Mouse (Mus musculus): ENCODE data around the gene Acadl. TPM values are rescaled to one million over a fixed set of nuclear protein-coding genes. Genes with fewer than 3 reads are reported as not detected.

The Acadl gene
- total RNA-seq, 2 experiments from 2014 or later = 1,366 to 1,415 TPM

DNA sequence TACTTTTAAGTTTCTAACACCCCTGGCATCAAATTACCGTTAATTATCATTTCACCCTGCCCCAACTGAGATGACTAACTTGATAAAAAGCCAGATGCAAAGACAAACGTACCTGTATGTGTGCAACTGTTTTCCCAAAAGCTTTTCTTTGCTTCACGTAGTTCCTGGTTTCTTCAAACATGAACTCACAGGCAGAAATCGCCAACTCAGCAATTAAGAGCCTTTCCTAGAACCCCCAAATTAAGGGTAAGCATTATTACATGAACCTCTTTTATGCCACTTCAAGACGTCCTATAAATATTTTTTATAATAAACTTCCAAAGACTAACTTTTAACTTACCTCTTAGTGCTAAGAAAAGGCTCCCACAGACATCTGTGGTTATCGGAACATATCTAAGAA lies 21.6 kb downstream of the Acadl start:
- DNase-seq = no peak
- intact Hi-C loops (cut with DNase I) = loop anchor here (10.0 kb wide), 1 partner anchor 53 kb away; no protein-coding TSS in a partner anchor

DNA sequence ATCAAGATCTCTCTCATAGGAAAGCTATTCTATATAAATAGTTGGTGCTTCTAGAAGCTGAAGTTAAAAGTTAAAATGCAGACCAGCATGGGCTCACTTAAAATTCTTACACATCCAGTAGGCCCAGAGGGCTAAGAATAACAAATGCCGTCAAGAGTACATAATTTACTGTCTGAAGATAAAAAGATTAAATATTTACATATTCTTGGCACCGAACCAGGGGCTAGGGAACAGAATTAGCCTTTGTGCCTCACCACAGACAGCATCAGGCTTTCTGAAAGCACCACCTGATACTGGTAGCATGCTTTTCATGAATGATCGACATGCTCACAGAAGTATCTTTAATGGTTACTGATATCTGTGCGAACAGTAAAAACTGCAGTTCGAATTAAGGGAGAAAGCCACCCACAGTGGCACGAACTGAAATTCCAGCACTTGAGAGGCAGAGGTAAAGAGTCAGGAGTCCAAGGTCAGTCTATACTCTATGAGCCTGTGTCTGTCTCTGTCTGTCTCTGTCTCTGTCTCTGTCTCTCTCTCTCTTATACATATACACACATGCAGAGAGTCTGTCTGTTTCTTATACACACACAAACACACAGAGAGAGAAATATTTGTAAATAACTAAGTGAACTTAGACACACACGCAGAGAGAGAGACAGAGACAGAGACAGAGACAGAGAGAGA lies 23.2 kb downstream of the Acadl start:
- intact Hi-C loops (cut with DNase I) = loop anchor here (5.0 to 10.0 kb wide), 3 partner anchors 55 to 1558 kb away; partner anchors contain the start of gene Pth2r
- no peak for DNase-seq

DNA sequence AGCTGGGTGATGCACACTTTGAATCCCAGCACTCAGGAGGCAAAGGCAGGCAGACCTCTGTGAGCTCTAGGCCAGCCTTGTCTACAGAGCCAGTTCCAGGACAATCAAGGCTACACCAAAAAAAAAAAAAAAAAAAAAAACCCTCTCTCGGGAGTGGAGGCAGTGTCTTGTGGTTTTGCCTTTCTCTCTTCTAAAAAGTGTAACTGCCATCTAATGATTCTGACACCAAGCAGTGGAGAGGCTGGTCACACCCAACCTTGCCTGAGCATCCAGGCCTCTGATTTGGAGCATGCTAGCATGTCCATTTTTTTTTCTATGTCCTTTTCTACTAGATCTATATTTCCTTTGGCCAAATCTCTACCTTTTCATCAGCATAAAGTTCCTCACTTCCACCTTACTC lies 23.9 kb downstream of the Acadl start:
- intact Hi-C loops (cut with DNase I) = loop anchor here (5.0 to 10.0 kb wide), 2 partner anchors 734 to 1557 kb away; partner anchors contain the start of gene Pth2r

DNA sequence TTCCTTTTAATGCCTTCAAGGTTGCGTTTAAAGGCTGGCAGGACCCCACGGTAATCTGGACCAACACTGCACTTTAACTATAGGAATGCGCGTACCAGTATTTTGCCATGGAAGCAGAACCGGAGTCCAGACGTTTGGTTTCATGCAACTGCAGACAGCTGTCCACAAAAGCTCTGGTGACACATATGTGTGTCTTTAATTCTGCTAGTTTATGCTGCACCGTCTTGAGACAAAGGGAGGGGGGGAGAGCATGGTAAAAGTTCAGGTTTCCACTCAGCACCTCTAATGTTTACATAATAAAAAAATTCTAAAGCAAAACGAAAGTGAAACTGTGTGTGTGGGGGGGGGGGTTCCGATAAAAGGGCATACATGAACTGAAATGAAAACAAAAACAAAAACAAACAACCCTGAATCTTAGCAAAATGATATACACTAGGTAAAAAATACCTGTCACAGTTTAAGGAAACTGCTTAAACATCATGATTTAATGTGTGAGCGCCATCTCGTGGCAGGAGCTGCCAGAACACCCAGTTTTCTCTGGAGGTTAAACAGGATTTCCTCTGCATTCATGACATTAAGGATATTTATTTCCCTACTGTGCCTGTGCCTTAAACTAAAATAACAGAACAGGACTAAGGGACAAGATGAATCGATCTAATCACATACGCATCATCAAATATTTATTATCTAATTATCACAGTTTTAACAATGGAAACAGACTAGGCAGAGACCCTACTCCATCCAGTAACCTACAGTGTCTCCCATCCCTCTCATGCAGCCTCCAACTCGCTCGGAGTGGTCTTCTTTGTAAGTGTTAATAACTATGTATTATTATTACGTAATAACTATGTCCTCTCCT lies 24.7 kb downstream of the Acadl start:
- DNase-seq = peak; percentile 77 to 85
- intact Hi-C loops (cut with DNase I) = loop anchor here (5.0 to 10.0 kb wide), 2 partner anchors 734 to 1556 kb away; partner anchors contain the start of gene Pth2r

More for the DNA sequence above, 23.9 kb downstream of the Acadl start:
- no peak for DNase-seq

DNA sequence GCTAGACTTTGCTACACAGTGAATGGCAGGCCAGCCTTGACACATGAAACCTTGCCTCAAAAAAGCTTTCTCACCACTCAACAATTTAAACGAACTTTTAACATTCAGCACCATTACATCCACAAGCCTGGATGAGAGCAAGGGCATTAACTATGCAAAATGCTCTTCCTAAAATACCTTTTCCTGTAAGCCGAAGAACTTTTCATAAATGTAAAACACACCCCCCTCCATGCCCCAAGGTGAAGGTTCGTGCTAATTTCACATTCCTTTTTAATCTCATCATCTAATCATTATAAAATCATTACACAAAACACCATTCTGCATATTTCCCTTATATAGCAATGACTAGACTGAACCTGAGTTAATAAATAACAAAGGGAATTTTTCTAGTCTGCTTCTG lies 25.9 kb downstream of the Acadl start:
- intact Hi-C loops (cut with DNase I) = loop anchor here (5.0 to 10.0 kb wide), 2 partner anchors 732 to 1555 kb away; partner anchors contain the start of gene Pth2r

DNA sequence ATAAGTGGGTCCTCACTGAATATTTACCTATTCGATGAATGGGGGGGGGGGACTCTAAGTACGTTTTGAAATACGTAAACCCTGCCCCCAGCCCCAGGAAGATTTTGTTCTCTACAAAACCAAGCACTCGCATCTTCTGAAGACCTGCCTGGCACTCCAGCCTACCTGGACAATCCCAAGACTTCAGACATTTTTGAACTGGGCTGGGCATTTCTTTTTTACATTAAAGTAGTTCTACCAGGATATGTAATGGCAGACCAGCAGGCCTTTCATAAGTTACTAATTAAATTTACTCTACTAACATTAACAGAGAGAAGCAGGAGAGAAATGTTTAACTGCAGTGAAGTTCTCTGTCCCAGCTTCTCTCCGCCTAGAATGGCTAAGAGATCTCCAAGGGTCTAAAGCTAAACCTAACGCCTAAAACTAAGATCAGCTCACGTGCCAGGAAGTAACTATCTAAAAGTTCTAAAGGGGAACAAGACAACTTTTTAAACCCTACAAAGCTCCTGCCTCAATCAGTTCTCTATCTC lies 30.4 kb downstream of the Acadl start:
- DNase-seq = no peak
- intact Hi-C loops (cut with DNase I) = loop anchor here (10.0 kb wide), 1 partner anchor 728 kb away; no protein-coding TSS in a partner anchor

More for the DNA sequence above, 25.9 kb downstream of the Acadl start:
- no peak for DNase-seq

DNA sequence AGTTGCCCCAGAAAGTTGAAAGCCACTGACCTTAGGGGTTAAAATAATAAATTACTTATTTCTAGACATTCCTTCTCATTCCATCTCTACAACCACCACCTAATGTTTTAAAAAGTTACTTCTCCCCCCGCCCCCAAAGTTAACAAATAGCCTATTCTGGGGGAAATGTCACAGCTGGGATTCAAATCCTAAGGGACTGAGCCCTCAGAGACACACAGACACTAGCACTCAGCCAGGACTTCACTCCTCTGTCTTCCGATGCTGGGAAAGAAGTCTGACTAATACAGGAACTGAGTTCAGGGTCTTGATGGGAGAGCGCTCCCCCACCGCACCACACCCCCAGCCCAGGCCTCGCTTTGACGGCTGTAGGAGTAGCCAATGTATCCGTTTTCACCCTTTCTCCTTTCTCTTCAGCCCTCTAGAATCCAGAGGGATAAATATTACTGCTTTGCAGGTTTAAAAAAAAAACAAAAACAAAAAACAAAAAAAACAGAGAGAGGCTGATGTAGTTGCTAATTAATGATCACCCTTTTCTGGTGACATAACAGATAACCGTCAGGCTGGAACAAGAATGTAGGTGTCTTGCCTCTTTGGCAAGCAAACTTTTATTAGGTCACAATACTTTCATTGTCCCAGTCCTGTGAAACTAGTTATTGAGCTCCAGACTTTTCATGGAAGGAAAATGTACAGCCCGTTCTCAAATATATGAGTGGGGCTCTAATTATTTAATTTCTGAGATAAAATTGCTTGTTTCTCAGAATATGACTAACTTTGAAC lies 31.1 kb downstream of the Acadl start:
- DNase-seq = no peak
- intact Hi-C loops (cut with DNase I) = loop anchor here (10.0 kb wide), 1 partner anchor 727 kb away; no protein-coding TSS in a partner anchor

DNA sequence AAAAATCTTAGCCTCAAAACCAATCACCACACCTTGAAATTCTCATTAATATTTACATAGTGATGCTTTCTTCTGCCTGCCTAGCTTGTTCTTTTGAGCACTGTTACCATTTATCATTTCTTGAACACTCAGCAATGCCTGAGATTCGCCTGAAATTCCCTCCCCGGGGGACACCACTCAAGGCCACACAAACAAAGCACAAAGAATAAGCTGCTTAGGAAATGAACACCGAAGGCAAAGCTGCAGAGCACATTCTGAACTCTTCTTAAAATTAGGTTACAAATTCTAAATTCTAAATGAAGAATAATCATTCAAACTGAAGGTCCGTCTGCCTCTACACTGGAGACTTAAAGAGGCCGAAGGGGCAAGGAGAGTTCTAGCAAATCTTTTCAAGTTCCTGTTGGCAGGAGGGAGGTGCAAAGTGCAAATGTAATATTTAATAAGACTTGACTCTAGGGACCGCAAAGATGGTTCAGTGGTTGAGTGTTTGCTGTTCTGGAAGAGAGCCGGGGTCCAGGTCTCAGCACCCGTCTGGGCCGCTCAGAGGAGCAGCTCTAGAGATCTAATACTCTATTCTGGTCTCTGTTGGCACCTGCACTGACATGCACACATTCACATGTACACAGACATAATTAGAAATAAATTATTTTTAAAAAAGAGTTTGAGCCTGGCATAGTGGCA lies 33.5 kb downstream of the Acadl start:
- intact Hi-C loops (cut with DNase I) = loop anchor here (10.0 kb wide), 1 partner anchor 725 kb away; no protein-coding TSS in a partner anchor
- no peak for DNase-seq

DNA sequence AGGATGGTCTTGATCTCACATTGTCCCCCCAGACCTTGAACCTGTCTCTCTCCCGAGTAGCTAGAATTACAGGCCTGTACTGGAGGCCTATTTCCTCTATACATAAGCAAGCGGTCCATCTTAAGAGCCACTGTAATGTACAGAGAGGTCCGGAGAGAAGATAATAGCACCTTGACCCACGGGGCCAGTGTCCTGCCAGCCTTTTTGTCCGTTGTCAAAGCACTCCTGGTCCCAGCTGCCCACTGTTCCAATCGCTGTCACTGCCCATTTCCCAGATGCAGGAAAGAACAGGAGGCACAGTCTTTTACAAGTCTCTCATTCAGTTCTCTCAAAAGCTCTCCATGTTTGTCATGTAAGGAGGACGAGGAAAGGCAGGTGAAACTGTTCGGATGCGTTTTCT lies 41.1 kb downstream of the Acadl start:
- intact Hi-C loops (cut with DNase I) = no loop called here

DNA sequence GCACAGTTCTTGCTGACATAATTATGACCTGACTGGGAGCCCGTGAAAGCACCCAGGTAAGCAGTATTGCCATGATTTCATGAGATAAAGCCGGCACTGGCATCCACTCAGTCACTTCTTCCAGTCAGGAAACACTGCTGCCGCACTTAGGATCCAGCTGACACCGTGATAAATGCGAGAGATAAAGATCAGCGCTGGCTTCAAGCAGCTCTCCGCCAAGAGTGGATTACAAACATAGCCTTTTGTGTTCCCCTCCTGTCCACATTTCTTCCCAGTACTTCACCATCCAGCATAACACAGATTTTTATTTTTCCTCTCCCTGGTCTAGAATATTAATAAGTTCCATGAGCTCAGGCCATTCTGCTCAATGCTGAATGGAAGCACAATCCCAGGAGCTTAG lies 42.8 kb downstream of the Acadl start:
- DNase-seq = no peak
- intact Hi-C loops (cut with DNase I) = no loop called here

More for the DNA sequence above, 41.1 kb downstream of the Acadl start:
- DNase-seq = no peak

DNA sequence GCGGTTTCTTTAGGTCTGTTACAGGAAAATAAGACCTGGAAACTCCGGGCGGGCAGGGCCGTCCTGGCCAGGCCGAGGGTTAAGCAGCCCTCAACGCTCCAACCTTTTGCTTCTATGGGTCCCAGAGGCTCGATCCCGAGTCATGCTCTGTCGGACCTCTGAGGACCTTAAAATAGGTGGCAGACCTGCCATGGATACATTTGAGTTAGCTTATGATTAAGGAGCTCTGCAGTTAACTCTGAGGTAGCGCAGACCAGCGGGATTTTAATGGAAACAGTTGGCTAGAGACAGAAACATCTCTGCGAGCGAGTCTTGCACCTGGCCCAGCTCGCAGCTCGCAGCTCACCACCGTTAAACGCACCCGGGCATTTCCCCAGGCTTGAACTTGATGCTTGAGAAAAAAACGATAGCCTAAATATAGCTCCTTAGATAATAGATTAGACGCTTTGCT lies 45.2 kb downstream of the Acadl start:
- no peak for DNase-seq
- intact Hi-C loops (cut with DNase I) = loop anchor here (5.0 kb wide), 4 partner anchors 36 to 116 kb away; partner anchors contain the start of genes Acadl and Rpe

DNA sequence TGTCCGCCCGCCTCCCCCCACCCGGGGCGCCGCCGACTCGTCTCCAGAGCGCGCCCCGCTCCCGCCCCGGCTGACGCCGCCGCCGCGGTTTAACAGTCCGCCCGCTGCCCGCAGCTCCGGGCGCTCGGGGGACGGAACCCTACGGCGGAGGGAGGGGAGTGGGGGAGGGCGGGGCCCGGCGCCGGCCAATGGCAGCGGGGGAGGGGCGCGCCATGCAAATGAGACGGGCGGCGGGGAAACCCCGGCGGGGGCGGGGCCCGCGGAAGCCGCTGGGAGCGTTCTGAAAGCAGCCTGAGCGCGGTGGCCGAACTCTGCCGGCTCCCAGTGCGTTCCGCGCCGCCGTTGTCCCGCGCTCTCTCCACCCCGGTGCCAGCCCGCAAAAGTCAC lies 45.6 kb downstream of the Acadl start, which contains the start of gene Kansl1l:
Gene Kansl1l (minus strand): TSS at position 110 of the 387 bp plus-strand sequence.
- peak; percentile 95 to 96 for DNase-seq
- intact Hi-C loops (cut with DNase I) = loop anchor here (5.0 kb wide), 4 partner anchors 35 to 115 kb away; partner anchors contain the start of genes Acadl and Rpe

DNA sequence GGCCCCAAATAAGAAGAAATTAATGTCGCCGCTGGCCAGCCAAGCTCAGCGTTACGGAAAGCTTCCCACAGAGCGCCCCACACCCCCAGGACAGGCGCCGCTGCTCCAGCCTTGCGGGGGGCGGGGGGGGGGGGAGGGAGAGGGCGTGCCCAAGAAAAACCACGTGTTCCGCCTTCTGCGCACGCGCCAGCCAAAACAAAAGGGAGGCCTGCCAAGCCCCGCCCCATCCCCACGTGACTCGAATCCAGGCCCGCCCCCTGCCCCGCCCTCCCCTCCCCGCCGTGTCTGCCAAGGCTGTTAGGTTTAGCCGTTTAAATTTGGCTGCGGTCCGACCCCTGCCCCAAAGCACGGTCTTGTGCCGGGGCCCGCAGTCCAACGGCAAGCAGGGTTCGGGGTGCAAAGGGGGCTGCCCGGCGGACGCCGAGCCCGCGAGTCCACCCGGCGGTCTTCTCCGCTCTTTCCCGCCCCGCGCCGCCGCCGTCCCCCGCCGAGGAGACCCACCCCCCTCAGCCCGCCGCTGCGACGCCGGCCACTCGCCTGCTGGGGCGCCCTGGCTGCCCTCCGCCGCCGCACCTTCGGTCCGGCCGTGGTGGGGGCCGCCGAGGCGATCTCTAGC lies 46.1 kb downstream of the Acadl start:
- intact Hi-C loops (cut with DNase I) = loop anchor here (5.0 kb wide), 4 partner anchors 35 to 115 kb away; partner anchors contain the start of genes Acadl and Rpe
- DNase-seq = peak; percentile 95 to 96

DNA sequence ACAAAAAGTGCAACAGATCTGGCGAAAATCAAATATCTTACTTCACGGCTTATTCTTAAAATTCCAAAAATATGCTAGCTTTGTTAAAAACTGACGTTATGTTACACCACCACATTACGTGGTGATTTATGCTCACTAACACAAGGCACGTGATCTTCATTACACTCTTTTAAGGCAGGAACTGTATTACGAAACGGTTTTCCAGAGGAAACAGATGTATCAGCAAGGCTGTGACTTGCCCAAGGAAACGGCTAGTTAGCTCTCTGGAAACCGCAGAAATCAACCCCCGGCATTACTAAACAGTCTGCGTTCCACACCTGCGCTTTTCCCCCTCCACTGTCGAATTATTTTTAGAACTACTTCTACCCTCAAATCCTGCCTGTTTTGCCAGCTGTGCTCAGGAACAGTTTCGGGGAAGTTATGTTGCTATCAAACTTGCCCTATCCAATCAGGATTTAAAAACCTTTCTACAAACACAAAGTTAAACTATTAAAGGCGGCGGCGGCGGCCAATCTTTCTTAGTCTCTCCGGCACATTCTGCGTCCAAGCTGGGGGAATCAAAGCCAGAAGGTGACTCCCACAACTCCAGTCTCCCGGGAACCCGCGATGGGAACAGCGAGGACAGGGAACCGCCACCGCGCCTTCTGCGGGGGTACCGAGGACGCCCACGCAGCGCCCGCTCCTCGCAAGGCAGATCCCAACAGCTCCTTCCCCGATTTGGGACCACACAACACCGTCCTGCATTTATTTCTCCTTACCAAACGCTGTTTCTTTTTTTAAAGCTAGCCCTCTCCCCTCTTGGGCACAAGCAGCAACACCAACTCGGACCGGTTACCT lies 46.9 kb downstream of the Acadl start:
- peak; percentile 74 to 78 for DNase-seq
- intact Hi-C loops (cut with DNase I) = loop anchor here (5.0 kb wide), 4 partner anchors 34 to 114 kb away; partner anchors contain the start of genes Acadl and Rpe

DNA sequence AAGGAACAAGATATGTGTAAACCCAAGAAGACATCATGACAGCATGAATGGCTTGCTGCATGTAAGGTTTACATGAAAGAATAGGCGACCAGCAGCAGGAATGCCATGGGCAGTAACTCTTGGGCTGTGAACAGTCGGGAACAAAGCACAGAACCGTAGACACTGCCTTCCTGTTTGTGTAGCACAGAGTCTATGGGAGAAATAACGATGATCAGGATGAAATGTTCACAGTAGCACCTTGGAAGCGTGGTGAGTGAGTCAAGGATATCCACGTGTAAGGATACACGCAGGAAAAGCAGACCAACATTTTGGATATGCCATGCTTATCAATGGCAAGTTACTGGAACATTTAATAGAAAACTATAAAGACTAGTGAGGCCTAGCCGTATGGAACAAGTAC lies 48.3 kb downstream of the Acadl start:
- intact Hi-C loops (cut with DNase I) = loop anchor here (5.0 kb wide), 4 partner anchors 32 to 112 kb away; partner anchors contain the start of genes Acadl and Rpe
- no peak for DNase-seq

DNA sequence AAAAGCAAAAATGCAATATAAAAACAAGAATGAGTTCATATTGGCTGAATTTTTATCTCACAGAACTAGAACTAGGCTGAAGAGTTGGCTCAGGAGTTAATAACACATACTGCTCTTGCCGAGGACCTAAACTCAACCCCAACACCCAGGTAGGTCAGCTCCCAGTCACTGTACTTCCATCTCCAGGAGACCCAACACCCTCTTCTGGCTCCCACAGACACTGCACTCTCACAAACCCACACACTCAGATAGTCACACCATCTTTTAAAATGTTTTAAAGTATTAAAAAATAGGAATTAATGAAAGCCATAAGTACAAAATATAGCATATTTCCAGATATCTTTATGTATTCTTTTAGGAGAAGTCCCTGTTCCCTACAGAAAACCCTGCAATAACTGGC lies 49.9 kb downstream of the Acadl start:
- intact Hi-C loops (cut with DNase I) = no loop called here

DNA sequence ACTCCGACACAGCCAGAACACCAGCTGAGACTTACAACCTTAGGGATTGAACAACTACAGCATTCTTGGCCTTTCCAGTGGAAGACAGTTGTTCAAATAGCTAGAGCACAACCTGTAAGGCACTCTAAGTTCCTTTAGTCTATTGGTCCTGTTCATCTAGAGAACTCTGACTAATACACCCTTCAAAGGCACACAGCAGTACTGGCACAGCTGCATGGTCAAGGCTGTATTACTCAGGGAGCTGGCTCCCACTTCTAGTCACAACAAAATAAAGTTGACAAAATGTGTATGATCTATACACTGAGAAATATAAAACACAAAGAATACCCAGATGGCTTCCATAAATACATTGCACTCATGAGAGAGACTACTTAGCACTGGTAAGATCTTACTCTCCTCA lies 56.3 kb downstream of the Acadl start:
- intact Hi-C loops (cut with DNase I) = no loop called here
- no peak for DNase-seq

More for the DNA sequence above, 49.9 kb downstream of the Acadl start:
- DNase-seq = no peak

DNA sequence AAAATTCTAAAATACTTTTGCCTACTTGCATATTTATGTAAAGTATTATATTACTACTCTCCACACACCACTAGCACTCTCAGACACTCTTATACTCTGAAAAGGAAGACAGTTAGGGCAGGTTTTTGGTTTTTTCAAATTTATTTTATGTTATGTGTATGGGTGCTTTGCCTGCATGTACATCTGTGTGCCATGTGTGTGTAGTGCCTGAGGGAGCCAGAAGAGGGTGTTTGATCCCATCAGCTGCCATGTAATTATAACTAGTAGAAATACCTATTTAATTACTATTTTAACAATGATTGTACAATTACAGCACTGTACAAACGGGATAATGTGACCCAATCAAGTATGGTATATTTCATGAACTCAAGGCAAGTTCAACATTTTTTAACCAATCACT lies 57.7 kb downstream of the Acadl start:
- DNase-seq = no peak
- intact Hi-C loops (cut with DNase I) = no loop called here
